Mouse (Mus musculus): ENCODE measurements at regions not wholly inside any gene's neighbourhood (a gene's known extent, or its start where the extent isn't known, plus 50 kb on each side); places are given as distances from the start of the nearest gene placed in this dataset.

DNA sequence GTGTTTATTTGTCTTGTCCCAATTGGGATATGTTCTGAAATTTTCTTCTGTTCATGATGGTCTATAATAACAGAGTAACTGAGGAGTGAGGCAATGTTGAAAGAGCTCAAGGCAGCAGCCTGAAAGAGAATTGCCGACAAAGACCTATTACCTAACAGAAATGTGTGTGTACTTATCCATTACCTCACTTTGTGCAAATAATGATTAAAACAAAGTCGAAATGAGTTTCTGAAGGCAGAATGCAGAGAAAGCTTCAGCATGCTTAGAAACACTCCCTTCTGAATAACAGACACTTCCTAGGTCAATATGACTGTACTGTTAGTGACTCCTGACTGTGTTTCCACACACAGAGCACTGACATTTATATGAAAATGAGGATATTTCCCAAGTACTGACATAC lies 63.0 kb downstream of the Kbtbd8 start:
- no peak overlapping the region for H3K4me2 ChIP-seq
- H3K36me3 ChIP-seq: no peaks in the 10 kb centered on the region
- H3K4me3 ChIP-seq (replicated peaks): no peak overlapping the region
- no peak for ATAC-seq (ENCODE audit: low FRiP score)
- no peaks in the 10 kb centered on the region for H3K9me3 ChIP-seq (replicated peaks)
- H3K27ac ChIP-seq (replicated peaks): no peak overlapping the region
- no peaks in the 10 kb centered on the region for H3K27me3 ChIP-seq (replicated peaks)
- no peak overlapping the region for H3K9ac ChIP-seq (replicated peaks)
- no peaks in the 10 kb centered on the region for H3K4me1 ChIP-seq
- WGBS: 78% methylated on average over 2 of the region's 2 CpGs

DNA sequence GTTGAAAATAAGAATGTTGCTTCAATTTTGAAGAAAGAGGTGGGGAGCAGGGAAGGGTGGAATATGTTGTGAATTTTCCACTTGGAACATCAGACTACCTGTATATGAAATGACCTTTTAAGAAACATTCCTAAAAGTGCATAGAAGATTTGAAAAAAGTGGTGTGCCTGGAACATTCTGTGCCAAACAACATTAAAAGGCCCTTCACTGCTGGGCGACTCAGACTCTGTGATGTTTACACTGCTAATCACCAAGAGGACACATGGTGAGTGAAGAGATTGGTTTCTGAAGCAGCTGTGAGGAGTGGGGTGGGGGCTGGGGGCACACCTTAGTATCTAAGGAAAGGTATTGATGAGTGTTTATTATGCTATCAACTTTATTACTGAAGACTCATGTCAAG lies 65.2 kb downstream of the Kbtbd8 start:
- Histone ChIP-seq H3K27ac (replicated peaks) (no peak overlapping the region), H3K4me1 (0 out of 2 replicates have a peak, but pooled peaks cover 6% of the 10 kb centered on the region), H3K9ac (replicated peaks) (no peak overlapping the region), H3K4me2 (no peak overlapping the region), H3K4me3 (replicated peaks) (no peak overlapping the region), H3K36me3 (no peaks in the 10 kb centered on the region), H3K9me3 (replicated peaks) (no peaks in the 10 kb centered on the region), H3K27me3 (replicated peaks) (no peaks in the 10 kb centered on the region)
- no peak for ATAC-seq (ENCODE audit: low FRiP score)
- WGBS: 31% methylated on average over 1 of the region's 1 CpGs

GRCm38 (mm10) chr6:95185074-95185931 lies 68.3 kb downstream of the Kbtbd8 start:
- Histone ChIP-seq H3K4me1 (0 out of 2 replicates have a peak, but pooled peaks cover 6% of the 10 kb centered on the region), H3K27me3 (replicated peaks) (no peaks in the 10 kb centered on the region), H3K36me3 (no peaks in the 10 kb centered on the region), H3K9ac (replicated peaks) (no peak overlapping the region), H3K27ac (replicated peaks) (no peak overlapping the region), H3K4me2 (no peak overlapping the region), H3K4me3 (replicated peaks) (no peak overlapping the region), H3K9me3 (replicated peaks) (no peaks in the 10 kb centered on the region)
- no peak for ATAC-seq (ENCODE audit: low FRiP score)
- 81% methylated on average over 7 of the region's 7 CpGs for WGBS

GRCm38 (mm10) chr6:95196631-95197030 lies 79.6 kb downstream of the Kbtbd8 start:
- H3K4me2 ChIP-seq: no peak overlapping the region
- no peak overlapping the region for H3K9ac ChIP-seq (replicated peaks)
- no peaks in the 10 kb centered on the region for H3K27me3 ChIP-seq (replicated peaks)
- no peaks in the 10 kb centered on the region for H3K9me3 ChIP-seq (replicated peaks)
- H3K4me1 ChIP-seq: no peaks in the 10 kb centered on the region
- 22% methylated on average over 2 of the region's 2 CpGs for WGBS
- no peak for ATAC-seq (ENCODE audit: low FRiP score)
- H3K36me3 ChIP-seq: no peaks in the 10 kb centered on the region
- H3K27ac ChIP-seq (replicated peaks): no peak overlapping the region
- no peak overlapping the region for H3K4me3 ChIP-seq (replicated peaks)

- Histone ChIP-seq H3K4me3 (replicated peaks) (no peak overlapping the region), H3K9me3 (replicated peaks) (no peaks in the 10 kb centered on the region), H3K36me3 (no peaks in the 10 kb centered on the region), H3K4me2 (no peak overlapping the region), H3K27me3 (replicated peaks) (no peaks in the 10 kb centered on the region), H3K4me1 (peaks cover 17% of the 10 kb centered on the region), H3K27ac (replicated peaks) (no peak overlapping the region), H3K9ac (replicated peaks) (no peak overlapping the region)
- WGBS: 87% methylated on average over 6 of the region's 6 CpGs
- ATAC-seq (ENCODE audit: low FRiP score): no peak
Observed at GRCm38 (mm10) chr6:95198611-95199010, 81.6 kb downstream of the Kbtbd8 start.

DNA sequence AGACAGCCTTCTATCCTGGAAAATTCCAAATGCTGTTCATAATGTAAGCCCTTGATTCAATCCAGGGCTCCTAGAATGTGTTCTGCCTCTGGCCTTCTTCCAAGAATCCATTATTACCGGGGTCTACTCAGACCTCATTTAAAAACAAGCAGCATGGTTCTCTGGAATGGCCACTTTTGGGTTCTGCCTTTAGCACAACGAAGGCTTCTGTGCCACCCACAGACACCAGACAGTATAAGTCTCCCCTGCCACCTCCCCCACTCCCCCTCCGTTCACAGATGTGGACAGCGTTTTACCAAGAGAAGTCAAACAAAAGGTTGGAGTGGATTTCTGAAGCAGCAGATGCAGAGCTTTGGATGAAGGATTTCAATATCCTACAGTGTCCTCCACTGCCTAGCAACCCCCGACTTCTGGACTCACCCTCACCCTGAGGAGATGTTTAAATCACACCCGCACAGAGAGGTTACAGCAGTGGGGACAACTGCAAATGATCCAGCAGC lies 85.3 kb downstream of the Kbtbd8 start:
- peaks cover 17% of the 10 kb centered on the region for H3K4me1 ChIP-seq
- 9% methylated on average over 6 of the region's 6 CpGs for WGBS
- peak overlapping the region; percentile 39 for H3K27ac ChIP-seq (replicated peaks)
- H3K4me2 ChIP-seq: peak overlapping the region; percentile 41
- H3K4me3 ChIP-seq (replicated peaks): no peak overlapping the region
- H3K36me3 ChIP-seq: no peaks in the 10 kb centered on the region
- no peak overlapping the region for H3K9ac ChIP-seq (replicated peaks)
- H3K27me3 ChIP-seq (replicated peaks): no peaks in the 10 kb centered on the region
- ATAC-seq (ENCODE audit: low FRiP score): peak; percentile 83; the same call in 1 of the 2 replicates
- no peaks in the 10 kb centered on the region for H3K9me3 ChIP-seq (replicated peaks)

- Histone ChIP-seq H3K4me2 (peak overlapping the region; percentile 41), H3K9me3 (replicated peaks) (no peaks in the 10 kb centered on the region), H3K27me3 (replicated peaks) (no peaks in the 10 kb centered on the region), H3K36me3 (no peaks in the 10 kb centered on the region), H3K9ac (replicated peaks) (no peak overlapping the region), H3K27ac (replicated peaks) (peak overlapping the region; percentile 39), H3K4me3 (replicated peaks) (no peak overlapping the region), H3K4me1 (peaks cover 17% of the 10 kb centered on the region)
- 10% methylated on average over 9 of the region's 9 CpGs for WGBS
- peak; percentile 28; the same call in 1 of the 2 replicates for ATAC-seq (ENCODE audit: low FRiP score)
Observed at GRCm38 (mm10) chr6:95202978-95203377, 85.9 kb downstream of the Kbtbd8 start.

- no peak overlapping the region for H3K9ac ChIP-seq (replicated peaks)
- ATAC-seq (ENCODE audit: low FRiP score): no peak
- no peak overlapping the region for H3K4me3 ChIP-seq (replicated peaks)
- no peaks in the 10 kb centered on the region for H3K36me3 ChIP-seq
- no peak overlapping the region for H3K27ac ChIP-seq (replicated peaks)
- no peaks in the 10 kb centered on the region for H3K9me3 ChIP-seq (replicated peaks)
- H3K4me1 ChIP-seq: peaks cover 17% of the 10 kb centered on the region
- WGBS: 79% methylated on average over 3 of the region's 3 CpGs
- no peaks in the 10 kb centered on the region for H3K27me3 ChIP-seq (replicated peaks)
- H3K4me2 ChIP-seq: no peak overlapping the region
Observed at GRCm38 (mm10) chr6:95204231-95204630, 87.2 kb downstream of the Kbtbd8 start.

- Histone ChIP-seq H3K4me1 (peaks cover 13% of the 10 kb centered on the region), H3K4me3 (replicated peaks) (no peak overlapping the region), H3K4me2 (no peak overlapping the region), H3K9ac (replicated peaks) (no peak overlapping the region), H3K36me3 (no peaks in the 10 kb centered on the region), H3K27me3 (replicated peaks) (no peaks in the 10 kb centered on the region), H3K27ac (replicated peaks) (no peak overlapping the region), H3K9me3 (replicated peaks) (no peaks in the 10 kb centered on the region)
- ATAC-seq (ENCODE audit: low FRiP score): no peak
- WGBS: 38% methylated on average over 2 of the region's 2 CpGs
Observed at GRCm38 (mm10) chr6:95207063-95207462, 90.0 kb downstream of the Kbtbd8 start.

DNA sequence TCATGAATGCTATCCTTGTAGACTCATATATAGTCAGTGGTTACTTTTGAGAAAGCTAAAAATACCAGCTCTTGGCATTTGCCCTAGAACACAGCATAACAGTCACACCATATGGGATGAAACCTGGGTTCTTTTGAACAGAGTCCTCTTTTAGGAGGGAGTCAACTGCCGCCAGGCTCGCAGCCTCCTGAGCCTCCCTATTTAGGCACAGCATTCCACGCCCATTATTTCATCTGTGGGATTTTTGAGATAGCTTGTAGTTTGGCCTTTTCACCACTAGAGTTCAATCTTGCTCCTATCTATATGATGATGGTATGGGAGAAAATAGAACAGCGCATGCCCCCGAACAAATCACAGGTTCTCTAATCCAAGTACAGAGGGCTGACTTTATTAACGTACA lies 100.4 kb downstream of the Kbtbd8 start:
- 41% methylated on average over 6 of the region's 6 CpGs for WGBS
- Histone ChIP-seq H3K27me3 (replicated peaks) (no peaks in the 10 kb centered on the region; the same call in 1 of the 2 replicates), H3K4me1 (no peaks in the 10 kb centered on the region), H3K4me2 (no peak overlapping the region), H3K36me3 (no peaks in the 10 kb centered on the region), H3K9ac (replicated peaks) (no peak overlapping the region), H3K4me3 (replicated peaks) (no peak overlapping the region), H3K27ac (replicated peaks) (no peak overlapping the region), H3K9me3 (replicated peaks) (no peaks in the 10 kb centered on the region)
- no peak for ATAC-seq (ENCODE audit: low FRiP score)

GRCm38 (mm10) chr6:95218830-95219229 lies 101.8 kb downstream of the Kbtbd8 start:
- Histone ChIP-seq H3K9ac (replicated peaks) (no peak overlapping the region), H3K4me3 (replicated peaks) (no peak overlapping the region), H3K36me3 (no peaks in the 10 kb centered on the region), H3K4me2 (no peak overlapping the region), H3K4me1 (no peaks in the 10 kb centered on the region), H3K9me3 (replicated peaks) (no peaks in the 10 kb centered on the region), H3K27ac (replicated peaks) (no peak overlapping the region), H3K27me3 (replicated peaks) (no peaks in the 10 kb centered on the region; the same call in 1 of the 2 replicates)
- WGBS: 76% methylated on average over 3 of the region's 3 CpGs
- ATAC-seq (ENCODE audit: low FRiP score): no peak

- no peaks in the 10 kb centered on the region for H3K36me3 ChIP-seq
- 21% methylated on average over 7 of the region's 7 CpGs for WGBS
- no peak for ATAC-seq (ENCODE audit: low FRiP score)
- no peak overlapping the region for H3K4me3 ChIP-seq (replicated peaks)
- H3K27ac ChIP-seq (replicated peaks): no peak overlapping the region
- H3K27me3 ChIP-seq (replicated peaks): no peaks in the 10 kb centered on the region
- H3K9ac ChIP-seq (replicated peaks): no peak overlapping the region
- no peak overlapping the region for H3K4me2 ChIP-seq
- H3K4me1 ChIP-seq: no peaks in the 10 kb centered on the region
- H3K9me3 ChIP-seq (replicated peaks): no peaks in the 10 kb centered on the region
Observed at GRCm38 (mm10) chr6:95223537-95223936, 98.4 kb upstream of the Gm10234 start.
